Mouse (Mus musculus) myocyte (in vitro differentiated cells): Measurements from ENCODE around the gene Abcc12. TPM values are rescaled to one million over a fixed set of nuclear protein-coding genes. Genes with fewer than 3 reads are reported as not detected.

Experiments used
- H3K27me3 ChIP-seq: one replicate; pipeline ENCODE4 v1.6.1; 2011; ENCODE audit not compliant: control insufficient read depth, insufficient read depth, insufficient read length
- H3K36me3 ChIP-seq: one replicate; pipeline ENCODE4 v1.6.1; 2011; ENCODE audit not compliant: control insufficient read depth, insufficient read depth
- H3K4me2 ChIP-seq: one replicate; pipeline ENCODE4 v1.6.1; 2011; ENCODE audit warnings: low read depth, control low read depth
- H3K4me3 ChIP-seq: one replicate; pipeline ENCODE4 v1.5.1; 2011; ENCODE audit warnings: mild to moderate bottlenecking, control low read depth, moderate library complexity
- H3K79me2 ChIP-seq: one replicate; pipeline ENCODE4 v1.6.1; 2011; ENCODE audit not compliant: control insufficient read depth, insufficient read depth
- H3ac ChIP-seq: one replicate; pipeline ENCODE4 v1.6.1; 2011; ENCODE audit not compliant: control insufficient read depth, insufficient read length
- CEBPB ChIP-seq: IDR thresholded peaks from 2 replicates; pipeline ENCODE4 v1.6.1; 2011; ENCODE audit warnings: mild to moderate bottlenecking, moderate library complexity; ENCODE audit not compliant: poor library complexity, insufficient read depth, severe bottlenecking
- E2F4 ChIP-seq: IDR thresholded peaks from one replicate; pipeline ENCODE4 v1.6.1; 2011; ENCODE audit warnings: mild to moderate bottlenecking, control low read depth, moderate library complexity; ENCODE audit not compliant: insufficient read depth
- MAX ChIP-seq: IDR thresholded peaks from one replicate; pipeline ENCODE4 v1.6.1; 2011; ENCODE audit warnings: low read depth, mild to moderate bottlenecking, control low read depth
- MYOD1 ChIP-seq, 3 experiments: IDR thresholded peaks; one replicate each; pipeline ENCODE4 v1.6.1; 2011; ENCODE audit warnings: control low read depth in 2 of 3, low read depth in 2 of 3, mild to moderate bottlenecking in 2 of 3, moderate library complexity in 1 of 3; ENCODE audit not compliant: insufficient read length in 2 of 3, control insufficient read depth in 1 of 3
- MYOG ChIP-seq, 3 experiments: IDR thresholded peaks; one replicate each; pipeline ENCODE4 v1.6.1; 2011; ENCODE audit warnings: control low read depth in 2 of 3, low read depth in 2 of 3, mild to moderate bottlenecking in 2 of 3; ENCODE audit not compliant: insufficient read length in 2 of 3, control insufficient read depth in 1 of 3, insufficient read depth in 1 of 3
- POLR2A ChIP-seq: IDR thresholded peaks from one replicate; pipeline ENCODE4 v1.6.1; 2011; ENCODE audit warnings: low read depth, mild to moderate bottlenecking, control low read depth, moderate library complexity; ENCODE audit not compliant: insufficient read length
- POLR2AphosphoS2 ChIP-seq: IDR thresholded peaks from one replicate; pipeline ENCODE4 v1.6.1; 2011; ENCODE audit warnings: low read depth, control low read depth; ENCODE audit not compliant: insufficient read length
- REST ChIP-seq: IDR thresholded peaks from one replicate; pipeline ENCODE4 v1.6.1; 2011; ENCODE audit warnings: mild to moderate bottlenecking, control low read depth, moderate library complexity; ENCODE audit not compliant: insufficient read depth, insufficient read length
- SRF ChIP-seq: IDR thresholded peaks from one replicate; pipeline ENCODE4 v1.6.1; 2011; ENCODE audit warnings: low read depth; ENCODE audit not compliant: control insufficient read depth, insufficient read length
- TCF12 ChIP-seq: IDR thresholded peaks from one replicate; pipeline ENCODE4 v1.6.1; 2011; ENCODE audit warnings: mild to moderate bottlenecking, control low read depth; ENCODE audit not compliant: poor library complexity, insufficient read depth, severe bottlenecking
- TCF3 ChIP-seq: IDR thresholded peaks from one replicate; pipeline ENCODE4 v1.6.1; 2011; ENCODE audit warnings: low read depth, control low read depth; ENCODE audit not compliant: insufficient read length
- USF1 ChIP-seq: IDR thresholded peaks from one replicate; pipeline ENCODE4 v1.6.1; 2011; ENCODE audit warnings: low read depth, mild to moderate bottlenecking, control low read depth, moderate library complexity
- polyA plus RNA-seq: library from polyadenylated mRNA; unstranded; fragments of >200 nt; fragmentation: generic; extraction: Trizol; gene quantifications from one replicate; pipeline ENCODE4 v1.2.1, GENCODE M21; 2012; ENCODE audit warnings: missing spikeins

The Abcc12 gene
- polyA plus RNA-seq, 1 experiment = not detected

DNA sequence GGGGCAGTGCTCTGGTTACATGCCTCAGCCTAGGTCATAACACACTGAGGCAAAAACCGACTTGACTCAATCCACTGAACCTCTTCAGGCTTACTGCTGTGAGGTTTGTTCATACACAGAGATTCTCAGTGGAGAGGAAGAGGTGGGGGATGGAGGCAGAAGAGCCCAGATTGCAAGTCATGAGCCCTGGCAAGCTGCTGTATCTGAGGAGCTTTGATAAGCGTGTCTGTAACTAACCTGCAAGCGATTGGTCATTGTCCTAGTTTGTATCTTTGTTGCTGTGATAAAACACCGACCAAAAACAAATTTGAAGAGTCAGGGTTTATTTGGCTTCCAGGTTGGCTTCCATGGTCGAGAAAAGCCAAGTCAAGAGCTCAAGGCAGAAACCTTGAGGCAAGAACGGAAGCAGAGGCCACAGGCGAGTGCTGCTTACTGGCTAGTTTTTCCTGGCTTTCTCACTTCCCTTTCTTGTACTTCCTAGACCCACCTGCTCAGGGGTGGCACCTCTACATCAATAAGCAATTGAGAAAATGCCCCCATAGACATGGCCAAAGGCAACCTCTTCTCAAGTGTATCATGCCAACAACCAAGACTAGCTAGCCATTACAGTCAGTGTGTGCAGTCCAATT, 37.4 kb upstream of the Abcc12 start:
- Histone ChIP-seq H3K27me3 (no peaks in the 10 kb centered on the region), H3K4me2 (no peak overlapping the region), H3K4me3 (no peak overlapping the region), H3K36me3 (no peaks in the 10 kb centered on the region), H3ac (no peak overlapping the region), H3K79me2 (no peaks in the 10 kb centered on the region)
- TF ChIP-seq POLR2A (no peak), MYOG (IDR thresholded peaks at IDR 0.05; ENCODE audit: control insufficient read depth in 1 of 3, insufficient read depth in 1 of 3, insufficient read length in 2 of 3, low read depth in 2 of 3) (no peak)

DNA sequence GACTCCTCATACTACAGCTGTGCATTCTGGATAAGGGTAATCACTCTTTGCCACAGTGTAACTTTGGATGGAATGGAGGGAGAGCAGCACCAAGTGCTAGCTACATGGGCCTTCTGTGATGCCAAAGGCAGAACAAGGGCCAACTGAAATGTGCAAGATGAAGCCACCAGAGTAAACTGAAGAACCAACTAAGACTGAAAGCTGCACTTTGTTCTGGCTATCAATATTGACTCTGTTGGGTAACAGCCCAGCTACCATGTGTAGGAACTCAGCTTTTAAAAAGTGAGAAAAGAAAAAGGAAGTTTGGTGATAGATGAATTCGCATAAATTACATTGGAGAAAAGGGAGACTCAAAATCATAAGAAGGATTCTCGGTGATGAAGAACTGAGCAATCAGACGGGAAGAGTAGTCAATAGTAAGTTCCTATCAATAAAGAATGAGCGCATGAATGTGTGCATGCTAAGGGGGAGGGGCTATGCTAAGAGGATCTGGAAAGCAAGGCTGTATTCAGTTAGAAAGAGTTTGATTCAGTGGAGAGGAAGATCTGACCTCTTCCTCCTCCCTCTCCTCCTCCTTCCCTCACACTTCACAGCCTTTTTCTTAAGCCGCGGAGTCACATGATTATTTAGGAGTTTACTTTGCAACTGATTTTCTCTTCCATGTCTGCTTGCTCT, 34.7 kb upstream of the Abcc12 start:
- no peaks in the 10 kb centered on the region for H3K79me2 ChIP-seq
- no peak overlapping the region for H3K4me3 ChIP-seq
- H3K27me3 ChIP-seq = no peaks in the 10 kb centered on the region
- H3K36me3 ChIP-seq = no peaks in the 10 kb centered on the region
- H3K4me2 ChIP-seq = no peak overlapping the region
- TF ChIP-seq MAX (no peak), SRF (no peak), MYOD1 (IDR thresholded peaks at IDR 0.05; ENCODE audit: control insufficient read depth in 1 of 3, insufficient read length in 2 of 3, low read depth in 2 of 3) (no peak), POLR2A (no peak), TCF12 (no peak), E2F4 (no peak), USF1 (no peak), MYOG (IDR thresholded peaks at IDR 0.05; ENCODE audit: control insufficient read depth in 1 of 3, insufficient read depth in 1 of 3, insufficient read length in 2 of 3, low read depth in 2 of 3) (no peak), POLR2AphosphoS2 (no peak), REST (no peak), CEBPB (no peak), TCF3 (no peak)
- no peak overlapping the region for H3ac ChIP-seq

DNA sequence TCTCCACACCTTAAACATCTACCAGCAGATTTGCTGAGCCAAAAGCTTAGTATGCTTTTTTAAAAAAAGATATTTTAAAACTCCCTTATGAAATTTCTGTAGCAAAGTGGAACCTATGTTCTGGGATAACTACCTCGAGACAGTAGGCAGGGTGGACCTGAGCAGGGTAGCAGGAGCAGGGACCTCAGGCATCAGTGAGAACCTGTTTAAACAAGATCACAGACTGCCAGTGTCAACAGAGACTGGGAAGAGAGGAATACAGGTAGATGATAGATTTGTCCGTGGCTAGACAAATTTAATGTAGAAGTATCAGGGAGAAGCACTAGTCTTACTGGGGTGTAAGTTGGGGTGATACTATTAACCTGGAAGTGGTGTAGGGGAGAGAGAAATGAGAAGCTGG, 33.3 kb upstream of the Abcc12 start:
- Histone ChIP-seq H3ac (no peak overlapping the region), H3K4me2 (no peak overlapping the region), H3K4me3 (no peak overlapping the region), H3K36me3 (no peaks in the 10 kb centered on the region), H3K79me2 (no peaks in the 10 kb centered on the region), H3K27me3 (no peaks in the 10 kb centered on the region)
- TF ChIP-seq MAX = no peak
- TF ChIP-seq TCF12 = no peak
- TF ChIP-seq E2F4 = no peak
- TF ChIP-seq POLR2A = no peak
- TF ChIP-seq SRF = no peak
- no peak for TF ChIP-seq MYOG (IDR thresholded peaks at IDR 0.05; ENCODE audit: control insufficient read depth in 1 of 3, insufficient read depth in 1 of 3, insufficient read length in 2 of 3, low read depth in 2 of 3)
- TF ChIP-seq REST = no peak
- no peak for TF ChIP-seq CEBPB
- no peak for TF ChIP-seq MYOD1 (IDR thresholded peaks at IDR 0.05; ENCODE audit: control insufficient read depth in 1 of 3, insufficient read length in 2 of 3, low read depth in 2 of 3)
- no peak for TF ChIP-seq USF1
- TF ChIP-seq POLR2AphosphoS2 = no peak
- TF ChIP-seq TCF3 = no peak

DNA sequence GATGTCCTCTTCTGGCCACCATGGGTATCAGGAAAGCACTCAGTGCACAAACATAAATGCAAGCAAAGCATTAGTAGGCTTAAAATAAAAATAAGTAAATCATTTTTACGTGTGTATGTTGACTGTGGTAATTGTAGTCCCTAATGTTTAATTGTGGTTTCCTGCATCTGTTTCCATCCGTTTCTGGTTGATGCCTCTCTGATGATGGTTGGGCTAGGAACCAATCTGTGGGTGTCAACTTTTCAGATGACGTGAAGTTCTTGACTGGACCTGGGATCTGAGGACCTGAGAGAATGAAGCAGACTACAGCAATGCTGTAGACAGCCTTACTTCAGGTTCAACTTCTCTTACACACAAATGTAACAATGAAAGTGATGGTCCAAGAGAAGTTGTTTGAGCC, 24.2 kb upstream of the Abcc12 start:
- TF ChIP-seq TCF3 (no peak), E2F4 (no peak), USF1 (no peak), MAX (no peak), MYOD1 (IDR thresholded peaks at IDR 0.05; ENCODE audit: control insufficient read depth in 1 of 3, insufficient read length in 2 of 3, low read depth in 2 of 3) (no peak), POLR2A (no peak), CEBPB (no peak), REST (no peak), POLR2AphosphoS2 (no peak), MYOG (IDR thresholded peaks at IDR 0.05; ENCODE audit: control insufficient read depth in 1 of 3, insufficient read depth in 1 of 3, insufficient read length in 2 of 3, low read depth in 2 of 3) (no peak), SRF (no peak)
- Histone ChIP-seq H3K27me3 (peaks cover 13% of the 10 kb centered on the region), H3K36me3 (no peaks in the 10 kb centered on the region), H3K4me2 (no peak overlapping the region), H3K4me3 (no peak overlapping the region), H3K79me2 (no peaks in the 10 kb centered on the region), H3ac (no peak overlapping the region)

DNA sequence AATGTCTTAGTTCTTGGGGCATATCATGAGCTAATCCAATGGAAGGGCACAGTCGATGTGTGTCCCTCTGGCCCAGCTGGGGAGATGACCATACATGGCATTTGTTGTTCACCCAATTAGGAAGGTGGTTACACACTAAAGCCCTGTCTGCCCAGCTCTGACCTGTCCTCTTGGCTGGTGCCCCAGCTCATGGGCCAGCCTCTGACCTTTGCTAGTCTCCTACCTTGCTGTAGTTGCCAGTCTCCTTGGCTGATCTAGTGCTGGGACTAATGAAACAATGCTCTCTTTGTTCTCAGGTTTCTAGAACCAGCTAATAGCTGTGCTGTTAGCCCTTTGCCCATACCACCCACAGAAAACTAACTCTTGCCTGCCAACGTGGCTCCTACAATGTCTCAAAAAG, 22.7 kb upstream of the Abcc12 start:
- Histone ChIP-seq H3K4me2 (no peak overlapping the region), H3K27me3 (peaks cover 27% of the 10 kb centered on the region), H3K79me2 (no peaks in the 10 kb centered on the region), H3K4me3 (no peak overlapping the region), H3K36me3 (no peaks in the 10 kb centered on the region), H3ac (no peak overlapping the region)
- TF ChIP-seq REST (no peak), CEBPB (no peak), USF1 (no peak), MYOG (IDR thresholded peaks at IDR 0.05; ENCODE audit: control insufficient read depth in 1 of 3, insufficient read depth in 1 of 3, insufficient read length in 2 of 3, low read depth in 2 of 3) (no peak), MAX (no peak), POLR2AphosphoS2 (no peak), E2F4 (no peak), MYOD1 (IDR thresholded peaks at IDR 0.05; ENCODE audit: control insufficient read depth in 1 of 3, insufficient read length in 2 of 3, low read depth in 2 of 3) (no peak), TCF3 (no peak), TCF12 (no peak), SRF (no peak), POLR2A (no peak)
